Mouse (Mus musculus) cerebellum, adult 9-11 months (tissue): ENCODE data around the gene Gm29666.

Source experiments
- DNase-seq: peaks from one replicate; pipeline ENCODE4 v3.0.0; 2022

Gm29666 gene

GRCm38 (mm10) chr15:84919938-84920337, at the start of gene Gm29666:
Gene Gm29666, minus strand, starts transcription at chr15:84920038.
- no peak for DNase-seq

- no peak for DNase-seq
These were observed 48.7 kb upstream of the Gm29666 start for GRCm38 (mm10) chr15:84968534-84968933.

GRCm38 (mm10) chr15:84965575-84966360, 45.9 kb upstream of the Gm29666 start:
- DNase-seq = peak; percentile 47

GRCm38 (mm10) chr15:84964771-84965170, 44.9 kb upstream of the Gm29666 start:
- no peak for DNase-seq

GRCm38 (mm10) chr15:84962518-84962917, 42.7 kb upstream of the Gm29666 start:
- DNase-seq = no peak

- DNase-seq = peak; percentile 72
These were observed 40.9 kb upstream of the Gm29666 start for GRCm38 (mm10) chr15:84960692-84961091.

GRCm38 (mm10) chr15:84959891-84960290, 40.1 kb upstream of the Gm29666 start:
- DNase-seq = no peak

GRCm38 (mm10) chr15:84958331-84958730, 38.5 kb upstream of the Gm29666 start:
- no peak for DNase-seq

GRCm38 (mm10) chr15:84957851-84958250, 38.0 kb upstream of the Gm29666 start:
- no peak for DNase-seq

- no peak for DNase-seq
These were observed 33.4 kb upstream of the Gm29666 start for GRCm38 (mm10) chr15:84953259-84953658.

- no peak for DNase-seq
These were observed 30.2 kb upstream of the Gm29666 start for GRCm38 (mm10) chr15:84950053-84950452.

GRCm38 (mm10) chr15:84948990-84949389, 29.2 kb upstream of the Gm29666 start:
- DNase-seq = no peak

- no peak for DNase-seq
These were observed 24.5 kb upstream of the Gm29666 start for GRCm38 (mm10) chr15:84944319-84944718.

GRCm38 (mm10) chr15:84942647-84943285, 22.9 kb upstream of the Gm29666 start:
- no peak for DNase-seq

- no peak for DNase-seq
These were observed 20.3 kb upstream of the Gm29666 start for GRCm38 (mm10) chr15:84940102-84940501.

- no peak for DNase-seq
These were observed 15.1 kb upstream of the Gm29666 start for GRCm38 (mm10) chr15:84934901-84935300.

GRCm38 (mm10) chr15:84932351-84932750, 12.5 kb upstream of the Gm29666 start:
- DNase-seq = no peak

- no peak for DNase-seq
These were observed 5.7 kb upstream of the Gm29666 start for GRCm38 (mm10) chr15:84925495-84926018.

- no peak for DNase-seq
These were observed 5.0 kb upstream of the Gm29666 start for GRCm38 (mm10) chr15:84924781-84925315.

- no peak for DNase-seq
These were observed 3.8 kb upstream of the Gm29666 start for GRCm38 (mm10) chr15:84923508-84924181.

- peak; percentile 100 for DNase-seq
These were observed 3.2 kb upstream of the Gm29666 start, which contains the start of gene Nup50 for GRCm38 (mm10) chr15:84922884-84923507. Gene Nup50, plus strand, starts transcription at chr15:84923411.

GRCm38 (mm10) chr15:84913201-84913600, 6.6 kb downstream of the Gm29666 start:
- no peak for DNase-seq
